21 mouse cellular contexts compared by ENCODE assay signal in the genomic region with DNA sequence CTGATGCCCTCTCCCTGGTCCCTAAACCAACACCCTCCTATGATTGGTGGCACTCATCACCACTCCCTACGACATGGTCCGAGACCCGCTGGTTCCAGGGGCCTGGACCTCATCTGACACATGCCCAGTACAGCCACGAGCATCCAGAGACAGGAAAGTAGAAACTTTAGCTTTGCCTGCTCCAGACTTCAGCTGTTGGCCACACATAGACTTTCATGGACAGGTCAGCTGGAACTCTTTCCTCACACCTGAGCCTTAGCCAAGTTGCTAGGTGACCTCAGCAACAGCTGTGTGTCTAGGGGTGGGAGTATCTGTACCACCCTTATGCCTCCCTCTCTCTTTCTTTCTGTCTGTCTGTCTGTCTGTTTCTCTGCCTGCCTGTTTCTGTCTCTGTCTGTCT. TPM values are rescaled to one million over a fixed set of nuclear protein-coding genes. Genes with fewer than 3 reads are reported as not detected.
A peak's percentile ranks its signal among the peaks of the same experiment; 100 is the strongest.
DNase-seq lines count a peak whose midpoint lies in the region; ATAC-seq and TF ChIP-seq lines count a peak whose summit lies in the region.
"Had no signal": no experiment of that assay in that cellular context is flagged by ENCODE, and none has a peak within 500 bp of the region (broad histone marks: within the 10 kb centered on the region; RNA-seq: fewer than 3 reads in every experiment).

No protein-coding gene starts in this region.

- TF ChIP-seq CTCF in stomach, postnatal 0 days (IDR thresholded peaks at IDR 0.05; ENCODE audit: low read depth) = no peak

- H3K27ac ChIP-seq in hindbrain, embryonic 10.5 days = peak overlapping the region; percentile 74; the same call in 1 of the 2 replicates
- H3K27ac ChIP-seq in hindbrain, embryonic 14.5 days = no peak overlapping the region
- H3K27ac ChIP-seq in brown adipose tissue, adult 24 weeks (replicated peaks; ENCODE audit: low read depth, low read length) = peak overlapping the region; percentile 38; the same call in 1 of the 2 replicates
- H3K27ac ChIP-seq in stomach, postnatal 0 days (replicated peaks) = no peak overlapping the region
- H3K27ac ChIP-seq: embryonic facial prominence, embryonic 15.5 days had no signal

- no peak for TF ChIP-seq EP300 in stomach, postnatal 0 days (optimal IDR thresholded peaks at IDR 0.05)

- no peak for ATAC-seq in CD4-positive, CD25-positive, alpha-beta regulatory T cell, adult 4 months
- no peak for ATAC-seq in hindbrain, embryonic 14.5 days (ENCODE audit: low FRiP score)
- ATAC-seq in activated CD4-positive, CD25-positive, alpha-beta regulatory T cell, adult 4 months = no peak
- no peak for ATAC-seq in stomach, postnatal 0 days (ENCODE audit: low FRiP score, low TSS enrichment)
- ATAC-seq: forebrain, embryonic 16.5 days; inflammation-experienced regulatory T-cells, adult 6 months had no signal

- peak; percentile 7 for DNase-seq in CD4-positive, CD25-positive, alpha-beta regulatory T cell, adult 2 months (ENCODE audit: low read depth, low spot score)
- no peak for DNase-seq in hindbrain, embryonic 10.5 days (ENCODE audit: low spot score)
- DNase-seq in hindbrain, embryonic 14.5 days (ENCODE audit: low spot score) = no peak
- DNase-seq in lung, postnatal 14 days = peak; percentile 76
- no peak for DNase-seq in stomach, postnatal 0 days (ENCODE audit: low spot score)
- DNase-seq: adrenal gland, postnatal 25 days; cerebellum, adult 11-12 months; embryo, embryonic 11 days; kidney, adult 8-10 months; kidney, postnatal 25 days; liver; retina, postnatal 1 day; thymus, postnatal 14 days had no signal

- H3K36me3 ChIP-seq in hindbrain, embryonic 10.5 days = no peaks in the 10 kb centered on the region
- H3K36me3 ChIP-seq in hindbrain, embryonic 14.5 days (replicated peaks; ENCODE audit: control insufficient read depth, insufficient read depth) = no peaks in the 10 kb centered on the region
- no peaks in the 10 kb centered on the region for H3K36me3 ChIP-seq in stomach, postnatal 0 days (ENCODE audit: control insufficient read depth, insufficient read depth, low read length)
- H3K36me3 ChIP-seq: embryonic facial prominence, embryonic 15.5 days; midbrain, embryonic 10.5 days had no signal

- no peaks in the 10 kb centered on the region for H3K27me3 ChIP-seq in hindbrain, embryonic 10.5 days (ENCODE audit: insufficient read depth, poor library complexity, severe bottlenecking)
- H3K27me3 ChIP-seq in hindbrain, embryonic 14.5 days (ENCODE audit: control insufficient read depth, insufficient read depth, low read length) = no peaks in the 10 kb centered on the region
- no peaks in the 10 kb centered on the region for H3K27me3 ChIP-seq in stomach, postnatal 0 days (ENCODE audit: control insufficient read depth, insufficient read depth, low read length)
- H3K27me3 ChIP-seq: embryonic facial prominence, embryonic 15.5 days had no signal

- H3K9me3 ChIP-seq in hindbrain, embryonic 10.5 days = no peaks in the 10 kb centered on the region
- H3K9me3 ChIP-seq in hindbrain, embryonic 14.5 days (ENCODE audit: control insufficient read depth, low read length) = no peaks in the 10 kb centered on the region
- no peaks in the 10 kb centered on the region for H3K9me3 ChIP-seq in stomach, postnatal 0 days (ENCODE audit: control insufficient read depth, low read length)
- H3K9me3 ChIP-seq: embryonic facial prominence, embryonic 15.5 days; G1E; midbrain, embryonic 10.5 days had no signal

- H3K9ac ChIP-seq in hindbrain, embryonic 14.5 days = no peak overlapping the region
- H3K9ac ChIP-seq in stomach, postnatal 0 days (ENCODE audit: low read length) = no peak overlapping the region
- H3K9ac ChIP-seq: embryonic facial prominence, embryonic 15.5 days had no signal

- H3K4me1 ChIP-seq in hindbrain, embryonic 10.5 days (replicated peaks) = peaks cover 61% of the 10 kb centered on the region
- peaks cover 24% of the 10 kb centered on the region for H3K4me1 ChIP-seq in hindbrain, embryonic 14.5 days (replicated peaks; ENCODE audit: control insufficient read depth, insufficient read depth, low read length)
- H3K4me1 ChIP-seq in brown adipose tissue, adult 24 weeks (ENCODE audit: control insufficient read depth, insufficient read depth, insufficient read length, low read length) = peaks cover 60% of the 10 kb centered on the region
- peaks cover 2% of the 10 kb centered on the region; the same call in 1 of the 2 replicates for H3K4me1 ChIP-seq in stomach, postnatal 0 days (replicated peaks; ENCODE audit: control insufficient read depth, insufficient read depth)

- no peak overlapping the region for H3K4me2 ChIP-seq in hindbrain, embryonic 14.5 days (replicated peaks)
- no peak overlapping the region for H3K4me2 ChIP-seq in stomach, postnatal 0 days (replicated peaks; ENCODE audit: low read depth)
- H3K4me2 ChIP-seq: embryonic facial prominence, embryonic 15.5 days had no signal

- 86% methylated on average over 4 of the region's 4 CpGs for WGBS in hindbrain, embryonic 10.5 days
- 91% methylated on average over 4 of the region's 4 CpGs for WGBS in hindbrain, embryonic 14.5 days
- 75% methylated on average over 4 of the region's 4 CpGs for WGBS in stomach, postnatal 0 days

- H3K4me3 ChIP-seq in hindbrain, embryonic 10.5 days = no peak overlapping the region
- no peak overlapping the region for H3K4me3 ChIP-seq in hindbrain, embryonic 14.5 days (replicated peaks; ENCODE audit: low read length)
- no peak overlapping the region for H3K4me3 ChIP-seq in brown adipose tissue, adult 24 weeks (ENCODE audit: insufficient read depth, low read depth, low read length)
- H3K4me3 ChIP-seq in stomach, postnatal 0 days (ENCODE audit: low read depth, low read length) = no peak overlapping the region
- H3K4me3 ChIP-seq: embryonic facial prominence, embryonic 15.5 days; midbrain, embryonic 10.5 days had no signal

RNA-seq across cellular contexts. Expression of a gene that starts 15.1 kb away (rescaled TPM):
- polyA plus RNA-seq in CD4-positive, CD25-positive, alpha-beta regulatory T cell, adult 4 months (2017; shearing (Covaris generic)) = 100 to 1,000 TPM in 1 of 2 experiments, 10 to 100 TPM in 1; 84.0 to 217 TPM
- polyA plus RNA-seq in hindbrain, embryonic 10.5 days (2016; fragmentation: Nextera tagmentation; extraction: Ambion mirVana) = 3.0 TPM in 2 replicates
- polyA plus RNA-seq in hindbrain, embryonic 14.5 days (2014; fragmentation: Nextera tagmentation; extraction: Ambion mirVana) = 1.8 and 2.2 TPM in 2 replicates
- 4.3 and 5.5 TPM in 2 replicates for polyA plus RNA-seq in brown adipose tissue, adult 24 weeks (2012; ENCODE audit: insufficient read depth, insufficient read length, missing spikeins)
- 100 to 1,000 TPM in 1 of 2 experiments, 10 to 100 TPM in 1; 66.9 to 116 TPM for polyA plus RNA-seq in activated CD4-positive, CD25-positive, alpha-beta regulatory T cell, adult 4 months (2017; shearing (Covaris generic))
- 1.1 and 1.6 TPM in 2 replicates for polyA plus RNA-seq in stomach, postnatal 0 days (2015; fragmentation: Nextera tagmentation; extraction: Ambion mirVana)

RNA-seq across cellular contexts. Expression of a gene that starts 16.4 kb away (rescaled TPM):
- polyA plus RNA-seq in CD4-positive, CD25-positive, alpha-beta regulatory T cell, adult 4 months (2017; shearing (Covaris generic)) = 1 to 10 TPM in 1 of 2 experiments, under 1 TPM in 1; 0.87 to 1.1 TPM
- polyA plus RNA-seq in hindbrain, embryonic 10.5 days (2016; fragmentation: Nextera tagmentation; extraction: Ambion mirVana) = 0.45 TPM in 1 of 2 replicates, not detected in the other
- not detected in 2 replicates for polyA plus RNA-seq in hindbrain, embryonic 14.5 days (2014; fragmentation: Nextera tagmentation; extraction: Ambion mirVana)
- polyA plus RNA-seq in brown adipose tissue, adult 24 weeks (2012; ENCODE audit: insufficient read depth, insufficient read length, missing spikeins) = not detected in 2 replicates
- polyA plus RNA-seq in activated CD4-positive, CD25-positive, alpha-beta regulatory T cell, adult 4 months (2017; shearing (Covaris generic)) = 1 to 10 TPM; 1.1 to 1.2 TPM
- 0.16 and 0.52 TPM in 2 replicates for polyA plus RNA-seq in stomach, postnatal 0 days (2015; fragmentation: Nextera tagmentation; extraction: Ambion mirVana)
- polyA plus RNA-seq: embryonic facial prominence, embryonic 15.5 days; forebrain, embryonic 16.5 days; G1E had no signal

Comparison
In these comparisons a context has a peak if more than half of its experiments do, and no peak if none do; other contexts are left out.
1. H3K27ac ChIP-seq: peak in hindbrain, embryonic 10.5 days (single experiment) and brown adipose tissue, adult 24 weeks (single experiment); none in hindbrain, embryonic 14.5 days (single experiment) and stomach, postnatal 0 days (single experiment).
2. DNase-seq: peak in CD4-positive, CD25-positive, alpha-beta regulatory T cell, adult 2 months (single experiment) and lung, postnatal 14 days (single experiment); none in hindbrain, embryonic 10.5 days (single experiment), hindbrain, embryonic 14.5 days (single experiment) and stomach, postnatal 0 days (single experiment).
3. RNA of a gene that starts 15.1 kb away (polyA plus RNA-seq): 84.0 to 217 TPM in CD4-positive, CD25-positive, alpha-beta regulatory T cell, adult 4 months and 66.9 to 116 TPM in activated CD4-positive, CD25-positive, alpha-beta regulatory T cell, adult 4 months; 4.3 to 5.5 TPM in brown adipose tissue, adult 24 weeks, 3.0 TPM in hindbrain, embryonic 10.5 days, 1.8 to 2.2 TPM in hindbrain, embryonic 14.5 days and 1.1 to 1.6 TPM in stomach, postnatal 0 days; every median in the first group is over 10 times any median in the second.